Mouse (Mus musculus) midbrain, postnatal 0 days (tissue): Measurements from ENCODE around the gene Slc38a6. TPM values are rescaled to one million over a fixed set of nuclear protein-coding genes. Genes with fewer than 3 reads are reported as not detected.
A peak's percentile ranks its signal among the peaks of the same experiment; 100 is the strongest.

Experiments
- ATAC-seq: fragments of 200-750 bp; cut with Nextera tagmentation; 2 replicates; pipeline ENCODE4 v1.8.0; 2017; ENCODE audit warnings: moderate number of reproducible peaks, mild to moderate bottlenecking, moderate TSS enrichment, moderate library complexity; ENCODE audit not compliant: low FRiP score
- DNase-seq: peaks from one replicate; pipeline ENCODE4 v3.0.0-alpha.2; 2015; ENCODE audit warnings: low spot score
- H3K27ac ChIP-seq: fragments of 300-500 bp; sonication (generic); 2 replicates; pipeline ENCODE4 v1.5.1; 2014; ENCODE audit warnings: low read depth, mild to moderate bottlenecking, low read length, mixed read lengths
- H3K27me3 ChIP-seq: fragments of 300-500 bp; sonication (generic); 2 replicates; pipeline ENCODE4 v1.6.1; 2014; ENCODE audit warnings: low read length, control low read depth, mixed read lengths; ENCODE audit not compliant: insufficient read depth
- H3K36me3 ChIP-seq: fragments of 300-500 bp; sonication (generic); 2 replicates; pipeline ENCODE4 v1.6.1; 2014; ENCODE audit warnings: low read length, control low read depth, mixed read lengths; ENCODE audit not compliant: insufficient read depth
- H3K4me1 ChIP-seq: fragments of 300-500 bp; sonication (generic); 2 replicates; pipeline ENCODE4 v1.6.1; 2014; ENCODE audit warnings: mild to moderate bottlenecking, control low read depth, antibody characterized with exemption, low read length, mixed read lengths; ENCODE audit not compliant: insufficient read depth
- H3K4me2 ChIP-seq: fragments of 300-500 bp; sonication (generic); 2 replicates; pipeline ENCODE4 v1.6.1; 2014; ENCODE audit warnings: low read depth, mild to moderate bottlenecking, low read length, mixed read lengths; ENCODE audit not compliant: poor library complexity, severe bottlenecking
- H3K4me3 ChIP-seq: fragments of 300-500 bp; sonication (generic); 2 replicates; pipeline ENCODE4 v1.5.1; 2014; ENCODE audit warnings: low read depth, mild to moderate bottlenecking, low read length, moderate library complexity
- H3K9ac ChIP-seq: fragments of 300-500 bp; sonication (generic); replicated peaks from 2 replicates; pipeline ENCODE4 v1.6.1; 2014; ENCODE audit warnings: mild to moderate bottlenecking, low read length, moderate library complexity, mixed read lengths; ENCODE audit not compliant: poor library complexity, severe bottlenecking
- H3K9me3 ChIP-seq: fragments of 300-500 bp; sonication (generic); 2 replicates; pipeline ENCODE4 v1.6.1; 2016; ENCODE audit warnings: low read length, control low read depth
- CTCF ChIP-seq: IDR thresholded peaks from 2 replicates; pipeline ENCODE4 v1.5.1; 2016; ENCODE audit warnings: antibody characterized with exemption, mild to moderate bottlenecking
- WGBS: fragments of 180-500 bp; shearing (Covaris S2); extraction: QIAGEN DNeasy Blood & Tissue Kit; methylation state at CpG from one replicate; pipeline ENCODE4 v1.1.7; 2014; 5-methylcytosine and 5-hydroxymethylcytosine counted together
- polyA plus RNA-seq: library from polyadenylated mRNA; unstranded; fragments of >200 nt; fragmentation: Nextera tagmentation; extraction: Ambion mirVana; gene quantifications from 2 replicates; pipeline ENCODE4 v1.2.1, GENCODE M21; 2015
- total RNA-seq: library from RNA; depleted of rRNA; stranded (reverse); fragments of >200 nt; gene quantifications from 2 replicates; pipeline ENCODE4 v1.2.3, GENCODE M21; 2014

Gene Slc38a6
- total and polyA plus RNA-seq, 2 experiments from 2014 or later, result 10.2 to 26.2 TPM

- ATAC-seq (no peak), DNase-seq (no peak)
- H3K9me3 ChIP-seq, result no peaks in the 10 kb centered on the region
- WGBS, result 91% methylated on average over 4 of the region's 4 CpGs
- H3K9ac ChIP-seq, result no peak overlapping the region
- no peaks in the 10 kb centered on the region for H3K27me3 ChIP-seq
- peaks cover 5% of the 10 kb centered on the region for H3K36me3 ChIP-seq
- no peak overlapping the region for H3K4me3 ChIP-seq
- H3K4me1 ChIP-seq, result no peaks in the 10 kb centered on the region
- H3K27ac ChIP-seq, result no peak overlapping the region
- no peak for TF ChIP-seq CTCF
- H3K4me2 ChIP-seq, result no peak overlapping the region
Observed at GRCm38 (mm10) chr12:73304636-73305035, 18.1 kb downstream of the Slc38a6 start.

- Histone ChIP-seq H3K27ac (no peak overlapping the region), H3K9me3 (no peaks in the 10 kb centered on the region), H3K9ac (no peak overlapping the region), H3K4me3 (no peak overlapping the region), H3K4me2 (no peak overlapping the region), H3K4me1 (no peaks in the 10 kb centered on the region), H3K36me3 (0 out of 2 replicates have a peak, but pooled peaks cover 5% of the 10 kb centered on the region), H3K27me3 (no peaks in the 10 kb centered on the region)
- 91% methylated on average over 4 of the region's 4 CpGs for WGBS
- no peak for ATAC-seq
- TF ChIP-seq CTCF, result no peak
- DNase-seq, result no peak
Observed at GRCm38 (mm10) chr12:73307750-73308149, 21.2 kb downstream of the Slc38a6 start.

DNA sequence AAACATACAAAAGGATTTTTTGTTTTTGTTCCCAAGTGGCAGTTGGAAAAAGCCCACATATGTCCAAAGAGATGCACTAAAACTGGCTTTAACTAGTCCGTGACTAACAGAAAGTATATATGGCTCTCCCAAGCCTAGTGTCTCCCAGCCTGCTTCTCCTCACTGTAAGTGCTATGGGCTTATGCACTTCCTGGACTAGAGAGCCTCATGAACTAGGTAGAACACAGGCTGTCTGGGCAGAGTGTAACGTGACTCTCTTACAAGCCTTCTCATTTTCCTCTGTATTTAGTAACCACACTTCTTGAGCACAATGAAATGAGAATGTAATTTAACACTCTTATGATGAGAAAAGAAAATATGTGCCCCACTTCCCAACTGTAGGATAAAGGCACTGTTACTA lies 22.1 kb downstream of the Slc38a6 start:
- ATAC-seq (no peak), DNase-seq (no peak)
- TF ChIP-seq CTCF, result no peak
- Histone ChIP-seq H3K4me1 (no peaks in the 10 kb centered on the region), H3K36me3 (0 out of 2 replicates have a peak, but pooled peaks cover 5% of the 10 kb centered on the region), H3K4me3 (no peak overlapping the region), H3K9me3 (no peaks in the 10 kb centered on the region), H3K27ac (no peak overlapping the region), H3K4me2 (no peak overlapping the region), H3K27me3 (no peaks in the 10 kb centered on the region), H3K9ac (no peak overlapping the region)
- WGBS, result 89% methylated on average over 2 of the region's 2 CpGs

DNA sequence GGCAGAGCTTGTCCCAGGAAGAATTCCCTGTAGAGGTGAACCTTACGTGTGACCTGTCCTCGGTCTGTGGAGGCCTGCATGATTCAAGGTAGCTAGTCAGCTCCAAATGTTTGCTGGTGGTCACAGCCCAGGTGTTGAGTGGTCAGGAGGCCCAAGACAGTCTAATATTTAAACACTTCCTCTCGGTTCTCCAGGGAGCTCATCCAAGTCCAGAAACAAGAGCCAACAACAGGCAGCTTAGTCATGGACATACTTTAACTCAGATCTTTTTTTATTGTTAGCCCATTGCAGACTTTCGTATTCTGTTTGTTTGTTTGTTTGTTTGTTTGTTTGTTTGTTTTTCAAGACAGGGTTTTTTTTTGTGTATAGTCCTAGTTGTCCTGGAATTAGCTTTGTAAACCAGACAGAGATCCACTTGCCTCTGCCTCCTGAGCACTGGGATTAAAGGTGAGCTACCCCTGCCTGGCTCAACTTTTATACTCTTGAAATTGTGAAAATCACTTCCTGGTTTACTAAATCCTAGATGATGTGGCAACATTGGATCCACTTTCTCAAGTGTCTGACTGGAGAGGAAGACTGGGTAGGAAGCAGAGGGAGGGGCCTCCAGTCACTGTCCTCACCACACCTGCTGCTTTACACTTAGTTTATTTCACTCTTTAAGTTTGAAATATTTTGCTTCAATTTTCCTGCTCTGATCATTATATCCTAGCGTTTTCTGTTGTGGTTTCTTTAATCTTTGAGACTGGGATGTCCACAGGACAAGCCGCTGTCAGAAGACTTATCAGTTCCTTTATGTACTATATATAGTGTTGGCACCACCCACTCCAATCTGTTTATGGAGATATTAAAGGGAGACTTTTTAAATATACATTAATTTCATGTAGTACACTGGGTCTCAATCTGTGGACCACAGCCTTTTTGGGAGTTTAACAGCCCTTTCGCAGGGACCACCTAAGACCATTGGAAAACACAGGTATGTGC lies 31.4 kb downstream of the Slc38a6 start:
- no peak overlapping the region for H3K27ac ChIP-seq
- no peak for TF ChIP-seq CTCF
- 91% methylated on average over 7 of the region's 7 CpGs for WGBS
- no peaks in the 10 kb centered on the region for H3K4me1 ChIP-seq
- no peak overlapping the region for H3K4me3 ChIP-seq
- H3K36me3 ChIP-seq, result no peaks in the 10 kb centered on the region
- H3K9ac ChIP-seq, result no peak overlapping the region
- no peak overlapping the region for H3K4me2 ChIP-seq
- H3K9me3 ChIP-seq, result no peaks in the 10 kb centered on the region
- DNase-seq, result no peak
- no peaks in the 10 kb centered on the region for H3K27me3 ChIP-seq
- ATAC-seq, result no peak

DNA sequence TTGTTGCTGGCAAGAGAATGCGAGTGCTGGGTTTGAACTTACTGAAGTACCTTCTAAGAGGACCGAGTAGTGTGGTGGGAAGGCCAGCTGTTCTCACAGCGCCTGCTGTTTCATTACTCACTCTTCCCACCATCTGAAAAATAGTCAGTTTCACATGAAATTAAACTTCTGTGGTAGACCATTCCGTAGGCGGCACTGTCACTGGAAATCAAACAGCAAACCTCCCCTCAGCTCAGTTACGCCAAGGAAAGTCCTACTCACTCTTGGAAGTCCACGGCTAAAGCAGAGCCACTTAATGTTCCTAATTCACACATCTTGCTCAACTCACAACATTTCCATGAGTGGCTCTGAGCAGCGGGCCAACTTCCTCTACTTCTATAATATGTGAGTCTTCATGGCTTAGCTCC lies 37.6 kb downstream of the Slc38a6 start:
- WGBS, result 91% methylated on average over 8 of the region's 8 CpGs
- no peak overlapping the region for H3K9ac ChIP-seq
- DNase-seq, result no peak

GRCm38 (mm10) chr12:73324742-73325141 lies 38.2 kb downstream of the Slc38a6 start:
- 97% methylated on average over 1 of the region's 1 CpGs for WGBS
- ATAC-seq (no peak), DNase-seq (peak; percentile 23)
- no peak overlapping the region for H3K4me3 ChIP-seq
- H3K27ac ChIP-seq, result no peak overlapping the region
- no peak overlapping the region for H3K9ac ChIP-seq
- H3K36me3 ChIP-seq, result no peaks in the 10 kb centered on the region
- H3K4me1 ChIP-seq, result no peaks in the 10 kb centered on the region
- no peaks in the 10 kb centered on the region for H3K9me3 ChIP-seq
- no peaks in the 10 kb centered on the region for H3K27me3 ChIP-seq
- TF ChIP-seq CTCF, result peak; percentile 56
- H3K4me2 ChIP-seq, result no peak overlapping the region

More for the DNA sequence above, 37.6 kb downstream of the Slc38a6 start:
- H3K27ac ChIP-seq, result no peak overlapping the region
- no peaks in the 10 kb centered on the region for H3K27me3 ChIP-seq
- H3K4me2 ChIP-seq, result no peak overlapping the region
- no peaks in the 10 kb centered on the region for H3K4me1 ChIP-seq
- H3K4me3 ChIP-seq, result no peak overlapping the region
- no peak for ATAC-seq
- H3K9me3 ChIP-seq, result no peaks in the 10 kb centered on the region
- no peak for TF ChIP-seq CTCF
- no peaks in the 10 kb centered on the region for H3K36me3 ChIP-seq
